Mouse (Mus musculus) cortical plate, adult 2 months (tissue): Measurements from ENCODE around the gene Cavin1. TPM values are rescaled to one million over a fixed set of nuclear protein-coding genes. Genes with fewer than 3 reads are reported as not detected.
A peak's percentile ranks its signal among the peaks of the same experiment; 100 is the strongest.

Experiments
- H3K27ac ChIP-seq: fragments of 200-500 bp; 2 replicates; pipeline ENCODE4 v1.5.1; 2012; ENCODE audit warnings: low read length, control low read depth, inconsistent platforms; ENCODE audit not compliant: insufficient read depth
- H3K4me1 ChIP-seq: fragments of 200-500 bp; 2 replicates; pipeline ENCODE4 v1.6.1; 2011; ENCODE audit warnings: low read length; ENCODE audit not compliant: control insufficient read depth, insufficient read depth
- H3K4me3 ChIP-seq: fragments of 200-500 bp; 2 replicates; pipeline ENCODE4 v1.5.1; 2011; ENCODE audit warnings: mild to moderate bottlenecking, low read length, control low read depth; ENCODE audit not compliant: insufficient read depth
- CTCF ChIP-seq: fragments of 200-500 bp; IDR thresholded peaks from 2 replicates; pipeline ENCODE4 v1.5.1; 2011; ENCODE audit warnings: mild to moderate bottlenecking, control low read depth, low read length; ENCODE audit not compliant: insufficient read depth; ENCODE audit errors: extremely low read depth
- POLR2A ChIP-seq: fragments of 200-500 bp; IDR thresholded peaks from 2 replicates; pipeline ENCODE4 v1.6.1; 2011; ENCODE audit warnings: mild to moderate bottlenecking, low read length, control low read depth; ENCODE audit not compliant: insufficient read depth; ENCODE audit errors: extremely low read depth
- polyA plus RNA-seq: library from polyadenylated mRNA; depleted of rRNA; stranded (reverse); fragments of >200 nt; gene quantifications from 2 replicates; pipeline ENCODE4 v1.2.3, GENCODE M21; 2012

Gene Cavin1
- polyA plus RNA-seq, 1 experiment: 21.1 TPM

GRCm38 (mm10) chr11:100996501-100996900, 25.8 kb upstream of the Cavin1 start:
- Histone ChIP-seq H3K4me3 (no peak overlapping the region), H3K4me1 (no peaks in the 10 kb centered on the region), H3K27ac (no peak overlapping the region)
- TF ChIP-seq POLR2A (no peak), CTCF (no peak)

- H3K4me1 ChIP-seq: no peaks in the 10 kb centered on the region
- no peak for TF ChIP-seq POLR2A
- TF ChIP-seq CTCF: no peak
- no peak overlapping the region for H3K4me3 ChIP-seq
- no peak overlapping the region for H3K27ac ChIP-seq
Observed at GRCm38 (mm10) chr11:100994655-100995054, 24.0 kb upstream of the Cavin1 start.

DNA sequence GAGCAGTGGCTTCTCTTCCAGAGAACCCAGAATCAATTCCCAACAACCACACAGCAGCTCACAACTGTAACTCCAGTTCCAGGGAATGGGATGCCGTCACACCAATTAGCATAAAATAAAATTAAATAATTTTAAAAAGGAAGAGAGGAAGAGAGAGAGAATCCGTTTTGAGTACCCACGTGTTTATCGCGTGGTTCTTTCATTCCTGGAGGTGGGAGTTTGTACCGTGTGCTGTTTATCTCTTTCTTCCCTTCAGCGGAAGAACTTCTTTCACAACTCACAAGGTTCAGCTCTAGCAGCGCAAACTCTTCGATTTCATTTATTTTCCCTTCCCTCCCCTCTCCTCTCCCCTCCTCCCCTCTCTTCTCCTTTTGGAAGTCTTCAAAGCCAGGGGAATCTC, 23.5 kb upstream of the Cavin1 start:
- Histone ChIP-seq H3K27ac (no peak overlapping the region), H3K4me3 (no peak overlapping the region), H3K4me1 (no peaks in the 10 kb centered on the region)
- TF ChIP-seq POLR2A: no peak
- TF ChIP-seq CTCF: no peak

DNA sequence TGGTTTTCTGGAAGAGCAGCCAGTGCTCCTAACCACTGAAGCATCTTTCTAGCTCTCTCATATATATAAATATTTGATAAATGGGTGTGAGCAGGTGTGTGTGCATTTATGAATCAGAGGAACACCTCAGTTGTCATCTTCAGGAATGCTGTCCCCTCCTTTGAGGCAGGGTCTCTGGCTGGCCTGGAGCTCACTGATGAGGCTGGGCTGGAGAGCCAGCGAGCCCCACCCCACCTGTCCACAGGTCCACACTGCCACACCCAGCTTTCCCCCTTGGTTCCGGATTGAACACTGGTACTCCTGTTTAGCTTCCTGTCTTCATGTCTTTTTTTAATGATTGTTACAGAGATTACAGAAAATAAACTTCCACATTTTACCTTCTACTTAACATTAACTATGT, 22.8 kb upstream of the Cavin1 start:
- TF ChIP-seq CTCF: no peak
- TF ChIP-seq POLR2A: no peak
- Histone ChIP-seq H3K4me1 (no peaks in the 10 kb centered on the region), H3K27ac (no peak overlapping the region), H3K4me3 (no peak overlapping the region)

GRCm38 (mm10) chr11:100991027-100991534, 20.4 kb upstream of the Cavin1 start:
- Histone ChIP-seq H3K4me3 (no peak overlapping the region), H3K27ac (no peak overlapping the region), H3K4me1 (no peaks in the 10 kb centered on the region)
- TF ChIP-seq CTCF: no peak
- TF ChIP-seq POLR2A: no peak

GRCm38 (mm10) chr11:100989666-100990065, 19.0 kb upstream of the Cavin1 start:
- H3K4me3 ChIP-seq: no peak overlapping the region
- H3K4me1 ChIP-seq: no peaks in the 10 kb centered on the region
- TF ChIP-seq CTCF: no peak
- H3K27ac ChIP-seq: no peak overlapping the region

DNA sequence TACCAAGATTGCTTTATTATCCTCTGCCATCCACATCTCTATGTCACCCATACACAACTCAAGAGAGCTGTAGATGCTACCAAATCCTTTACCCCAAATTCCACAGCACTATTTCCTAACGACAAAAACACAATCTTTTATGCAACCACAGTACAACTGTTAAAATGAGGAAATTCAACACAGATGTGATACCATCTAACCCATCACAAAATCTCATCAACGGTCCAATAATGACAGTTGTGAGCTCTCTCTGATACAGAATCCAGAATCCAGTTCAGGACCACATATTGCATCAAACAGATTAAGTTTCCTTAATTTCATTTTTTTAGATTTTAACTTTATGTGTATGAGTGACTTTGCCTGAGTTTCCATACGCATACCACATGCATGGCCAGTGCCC, 18.0 kb upstream of the Cavin1 start:
- Histone ChIP-seq H3K4me3 (no peak overlapping the region), H3K27ac (no peak overlapping the region), H3K4me1 (no peaks in the 10 kb centered on the region)
- no peak for TF ChIP-seq POLR2A
- no peak for TF ChIP-seq CTCF

GRCm38 (mm10) chr11:100985607-100986006, 14.9 kb upstream of the Cavin1 start:
- TF ChIP-seq POLR2A (no peak), CTCF (0 out of 2 replicates have a peak, but pooled peaks have one; percentile 5)
- Histone ChIP-seq H3K4me1 (0 out of 2 replicates have a peak, but pooled peaks cover 2% of the 10 kb centered on the region), H3K27ac (no peak overlapping the region), H3K4me3 (no peak overlapping the region)

DNA sequence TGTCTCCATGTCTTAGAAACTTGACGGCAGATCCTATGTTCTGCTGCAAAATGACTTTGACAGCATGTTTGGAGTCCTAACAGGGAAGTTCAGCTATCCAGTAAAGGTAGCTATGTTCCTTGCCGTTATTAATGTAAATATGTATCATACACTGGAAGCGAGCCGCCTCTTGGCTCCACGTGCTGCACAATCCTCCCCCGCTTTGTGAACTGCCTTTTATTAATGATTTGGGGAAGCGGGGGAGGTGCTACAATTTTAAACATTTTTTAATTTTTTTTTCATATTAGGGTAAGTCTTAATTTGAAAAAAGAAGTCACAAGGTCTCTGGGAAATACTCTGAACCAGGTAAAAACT, 13.1 kb upstream of the Cavin1 start:
- H3K4me1 ChIP-seq: peaks cover 2% of the 10 kb centered on the region; the same call in 1 of the 2 replicates
- TF ChIP-seq POLR2A (no peak), CTCF (no peak)
- H3K4me3 ChIP-seq: no peak overlapping the region
- H3K27ac ChIP-seq: no peak overlapping the region

GRCm38 (mm10) chr11:100983125-100983777, 12.6 kb upstream of the Cavin1 start:
- no peak for TF ChIP-seq POLR2A
- TF ChIP-seq CTCF: peak; percentile 88
- Histone ChIP-seq H3K27ac (no peak overlapping the region), H3K4me3 (0 out of 2 replicates have a peak overlapping the region, but pooled peaks have one; percentile 4), H3K4me1 (peaks cover 2% of the 10 kb centered on the region; the same call in 1 of the 2 replicates)
